Mouse (Mus musculus): ENCODE measurements around the gene Kcnn3.

Gene Kcnn3

DNA sequence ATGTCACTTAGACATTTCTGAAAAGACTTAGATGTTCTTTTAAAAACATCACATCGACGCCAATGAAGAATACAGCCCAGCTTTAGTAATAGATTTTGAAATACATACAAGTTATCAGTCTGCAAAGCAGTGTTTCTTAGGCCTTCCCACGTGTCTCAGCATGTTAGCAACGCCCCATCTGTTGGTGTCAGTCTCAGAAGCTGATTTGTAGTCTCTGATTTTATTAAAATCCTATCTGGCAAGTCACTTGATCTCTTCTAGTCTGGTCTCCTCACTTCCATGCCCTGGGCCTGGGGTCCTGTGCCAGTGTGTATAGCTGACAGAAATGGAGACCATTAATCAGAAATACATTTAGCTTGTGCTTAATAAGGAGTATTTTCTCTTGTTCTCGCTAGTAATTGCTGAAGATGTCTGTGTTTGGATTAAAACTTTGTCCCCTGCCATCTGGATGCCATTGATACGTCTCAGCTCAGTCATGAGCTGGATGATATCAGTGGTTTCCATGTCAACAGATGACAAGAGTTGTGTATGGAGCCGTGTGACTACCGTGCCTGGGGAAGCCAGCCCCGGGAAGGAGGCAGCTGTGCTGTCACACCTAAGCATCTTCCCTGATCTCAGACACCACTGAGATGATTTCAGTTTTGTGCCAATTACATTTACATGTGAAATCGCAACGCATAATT is 140.1 kb downstream of the Kcnn3 start:
- in situ Hi-C loops (cut with MboI, MseI), result no loop called here

DNA sequence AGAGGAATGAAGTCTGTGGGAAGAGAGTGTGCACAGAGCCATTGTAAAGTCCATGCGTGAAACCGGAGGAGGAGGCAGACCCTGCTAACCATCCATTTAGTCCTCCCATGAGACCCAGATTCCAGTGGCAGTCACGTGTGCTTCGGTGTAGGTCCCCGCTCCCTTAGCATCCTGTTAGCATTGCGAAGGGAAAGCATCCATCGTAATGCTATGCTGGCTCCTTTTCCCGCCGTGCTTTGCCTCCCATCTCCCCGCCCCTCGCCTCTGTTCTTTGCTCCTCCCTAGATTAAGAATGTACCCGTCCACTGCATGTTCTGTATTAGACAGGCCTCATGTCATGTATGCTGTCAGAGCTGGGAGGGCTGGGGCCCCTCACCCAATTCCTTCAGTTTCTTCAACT is 144.8 kb downstream of the Kcnn3 start:
- in situ Hi-C loops (cut with MboI, MseI), result no loop called here

DNA sequence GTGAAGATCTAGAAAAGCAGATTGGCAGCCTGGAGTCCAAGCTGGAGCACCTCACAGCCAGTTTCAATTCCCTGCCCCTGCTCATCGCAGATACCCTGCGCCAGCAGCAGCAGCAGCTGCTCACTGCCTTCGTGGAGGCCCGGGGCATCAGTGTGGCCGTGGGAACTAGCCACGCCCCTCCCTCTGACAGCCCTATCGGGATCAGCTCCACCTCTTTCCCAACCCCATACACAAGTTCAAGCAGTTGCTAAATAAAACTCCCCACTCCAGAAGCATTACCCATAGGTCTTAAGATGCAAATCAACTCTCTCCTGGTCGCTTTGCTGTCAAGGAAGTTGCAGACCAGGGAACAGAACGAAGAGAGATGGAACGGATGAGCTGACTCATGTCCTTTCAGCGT is 147.2 kb downstream of the Kcnn3 start:
- in situ Hi-C loops (cut with MboI, MseI), result no loop called here

DNA sequence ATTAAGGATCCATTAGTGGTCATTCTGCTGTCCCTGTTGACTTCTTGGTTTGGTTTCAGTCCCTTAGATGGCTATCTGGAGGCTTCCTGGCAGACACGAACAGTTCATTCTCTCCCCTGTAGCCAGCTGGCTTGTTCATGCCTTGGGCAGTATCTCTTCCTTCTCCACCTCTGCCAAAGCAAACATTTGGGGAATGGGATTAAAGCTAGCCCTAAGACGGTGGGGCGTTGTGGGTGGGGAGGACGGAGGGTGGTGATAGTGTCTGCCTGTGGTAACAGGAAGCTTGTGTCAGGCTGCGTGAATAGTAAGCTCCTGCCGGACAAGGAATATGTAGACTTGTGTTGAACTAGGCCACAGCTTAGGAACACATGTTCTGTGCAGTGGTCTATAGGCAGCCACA is 151.4 kb downstream of the Kcnn3 start:
- in situ Hi-C loops (cut with MboI, MseI), result no loop called here

DNA sequence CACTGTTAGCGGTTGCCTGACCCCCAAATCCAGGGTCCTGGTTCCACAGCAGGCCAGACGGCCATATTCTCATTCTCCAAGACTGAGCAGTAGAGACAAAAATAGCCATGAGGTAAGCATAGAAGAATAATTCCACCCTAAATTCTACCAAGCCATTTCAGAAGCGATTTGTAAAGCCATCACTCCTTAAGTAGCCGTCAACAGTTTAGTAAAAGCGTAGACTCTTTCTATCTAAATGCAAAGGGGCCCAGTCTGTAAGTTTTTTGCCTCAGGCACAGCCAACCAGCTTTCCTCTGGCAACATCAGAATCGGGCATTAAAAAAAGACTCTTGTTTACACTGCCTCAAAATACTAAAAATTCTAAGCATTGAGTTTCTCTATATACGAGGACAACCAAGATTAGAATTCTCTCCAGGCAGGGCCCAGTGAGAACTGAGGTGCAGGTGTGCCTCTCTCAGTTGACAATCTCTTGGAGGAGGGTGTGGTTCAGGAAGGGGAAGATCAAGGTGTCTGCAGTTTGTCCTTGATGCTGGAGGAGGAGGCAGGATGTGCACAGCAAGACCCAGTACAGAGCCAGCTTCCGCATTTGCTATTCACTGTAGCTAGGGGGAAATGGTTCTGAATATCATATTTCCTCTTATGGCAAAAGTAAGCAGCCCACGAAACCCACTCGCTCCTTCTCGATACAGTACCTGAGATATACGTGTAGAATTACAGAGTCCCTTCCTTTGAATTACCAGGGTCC is 152.8 kb downstream of the Kcnn3 start:
- in situ Hi-C loops (cut with MboI, MseI), result no loop called here

DNA sequence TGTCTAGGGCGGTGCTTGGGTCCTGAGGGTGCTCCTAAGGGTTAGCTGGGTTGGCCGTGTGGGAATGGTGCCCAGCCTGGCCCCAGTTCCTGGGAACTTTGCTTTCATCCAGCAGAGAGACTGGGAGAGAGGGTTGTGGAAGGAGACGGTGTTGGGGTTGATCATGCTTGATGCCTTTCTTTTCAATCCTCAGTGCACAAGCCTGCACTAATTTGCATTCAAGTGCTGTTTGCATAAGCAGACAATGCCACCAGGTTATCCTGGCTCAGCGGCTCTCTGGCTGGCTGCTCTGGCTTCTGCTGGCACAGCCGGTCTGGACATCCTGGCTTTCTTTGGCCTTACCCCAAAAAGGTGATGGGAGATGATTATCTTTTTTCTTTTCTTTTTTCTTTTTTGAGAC is 157.7 kb downstream of the Kcnn3 start:
- in situ Hi-C loops (cut with MboI, MseI), result loop anchor here in 1 of 2 experiments (5.0 kb wide), 1 partner anchor 65 kb away; no protein-coding TSS in a partner anchor

DNA sequence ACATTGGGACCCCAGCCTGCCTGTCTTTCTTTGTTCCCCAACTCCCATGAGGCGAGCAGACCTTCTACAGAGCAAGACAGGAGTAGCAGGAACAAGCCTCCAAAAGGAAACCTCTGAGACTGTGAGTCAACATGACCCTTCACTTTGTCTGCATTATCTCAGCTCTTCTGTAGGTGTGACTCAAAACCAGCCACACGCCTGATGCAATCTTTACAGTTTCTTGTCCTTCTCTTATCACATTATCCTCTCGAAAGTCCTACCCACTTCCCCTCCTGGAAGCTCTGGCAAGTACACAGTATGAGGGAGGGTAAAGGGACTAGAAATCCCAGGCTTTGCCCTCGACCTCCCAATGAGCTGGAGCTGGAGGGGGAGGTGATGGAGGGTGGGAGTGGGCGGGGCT is 166.1 kb downstream of the Kcnn3 start:
- in situ Hi-C loops (cut with MboI, MseI), result no loop called here

DNA sequence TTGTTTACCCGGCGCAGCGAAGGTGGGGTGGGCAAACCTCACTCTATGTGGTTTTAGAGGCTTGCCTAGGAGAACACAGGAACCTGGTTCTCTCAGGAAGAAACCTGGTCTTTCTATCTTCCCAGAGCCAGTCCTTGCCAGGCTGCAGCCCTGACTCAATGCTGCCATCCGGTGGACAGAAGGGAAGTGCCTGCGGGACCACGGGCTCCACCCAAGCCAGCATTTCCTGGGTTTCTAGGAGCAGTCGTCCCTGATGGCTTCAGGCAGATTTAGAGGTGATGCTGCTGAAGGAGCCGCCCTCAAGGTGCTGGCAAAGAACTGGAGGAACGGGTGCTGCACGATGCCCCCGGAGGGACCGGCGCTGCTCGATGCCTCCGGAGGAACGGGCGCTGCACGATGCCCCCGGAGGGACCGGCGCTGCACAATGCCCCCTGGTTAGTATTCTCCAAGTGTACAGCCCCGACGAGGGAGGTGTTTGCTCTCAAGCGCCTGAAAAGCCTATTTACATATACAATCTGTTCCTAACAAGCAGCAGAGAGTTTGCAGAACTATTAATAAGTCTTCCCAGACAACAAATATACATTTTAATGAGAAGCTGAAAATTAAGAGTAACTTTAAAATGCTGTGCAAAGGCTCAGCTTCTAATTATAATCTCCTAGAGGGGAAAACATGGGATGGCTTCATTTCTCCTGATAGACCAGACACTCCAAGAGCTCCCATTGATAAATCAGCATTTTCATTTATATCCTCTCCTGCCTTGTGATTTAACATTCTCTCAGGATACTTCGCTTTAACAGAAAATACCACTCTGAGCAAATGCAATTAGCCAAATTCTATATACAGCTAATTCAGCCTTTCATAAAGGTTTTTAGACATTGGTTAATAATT is 169.0 kb downstream of the Kcnn3 start:
- in situ Hi-C loops (cut with MboI, MseI), result no loop called here

DNA sequence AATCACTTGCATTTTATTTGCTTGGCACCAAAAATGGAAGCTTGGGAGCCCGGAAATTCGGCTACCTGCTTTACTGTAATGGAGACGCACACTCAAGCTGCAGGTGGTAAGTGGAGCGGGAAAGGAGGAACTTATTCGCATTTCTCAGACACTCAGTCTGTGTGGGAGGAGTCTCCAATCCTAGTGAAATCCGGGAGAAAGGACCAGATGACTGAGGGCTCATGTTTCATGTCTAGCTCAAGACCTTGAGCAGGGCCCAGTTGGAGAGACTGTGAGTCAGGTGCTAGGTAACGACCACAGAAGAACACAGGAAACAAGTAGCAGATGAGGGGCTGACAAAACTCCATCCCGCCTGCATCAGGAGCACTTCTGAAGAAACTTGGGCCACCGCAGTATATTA is 171.8 kb downstream of the Kcnn3 start:
- in situ Hi-C loops (cut with MboI, MseI), result no loop called here

DNA sequence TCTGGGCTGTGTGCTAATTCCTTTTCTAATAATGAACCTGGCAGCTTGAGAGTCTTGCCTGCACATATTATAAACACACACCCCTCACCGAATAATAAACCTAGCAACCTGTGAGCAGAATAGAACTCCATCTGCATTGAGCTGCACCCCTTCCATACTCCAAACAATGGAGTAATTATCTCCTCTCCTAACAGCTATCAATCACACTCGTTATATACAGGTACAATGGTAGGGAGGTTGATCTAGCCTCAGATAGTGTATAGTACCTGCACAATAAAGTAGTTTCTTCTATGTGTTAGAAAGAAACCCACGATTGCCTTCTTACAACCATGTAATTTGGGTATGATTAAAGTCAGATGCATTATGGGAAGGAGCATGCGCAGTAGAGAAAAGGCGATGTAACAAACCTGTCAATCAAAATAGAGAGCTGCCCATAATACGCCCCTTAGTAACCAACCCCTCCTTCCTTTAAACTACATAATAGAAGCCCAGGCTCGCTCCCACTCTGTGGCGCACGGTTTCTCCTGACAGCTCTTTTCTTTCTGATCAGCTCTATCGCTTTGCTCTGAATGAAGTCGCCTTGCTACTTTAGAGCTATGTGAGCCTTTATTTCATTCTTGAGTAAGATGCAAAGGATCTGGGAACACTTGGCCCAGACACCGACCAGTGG is 176.3 kb downstream of the Kcnn3 start:
- in situ Hi-C loops (cut with MboI, MseI), result no loop called here

DNA sequence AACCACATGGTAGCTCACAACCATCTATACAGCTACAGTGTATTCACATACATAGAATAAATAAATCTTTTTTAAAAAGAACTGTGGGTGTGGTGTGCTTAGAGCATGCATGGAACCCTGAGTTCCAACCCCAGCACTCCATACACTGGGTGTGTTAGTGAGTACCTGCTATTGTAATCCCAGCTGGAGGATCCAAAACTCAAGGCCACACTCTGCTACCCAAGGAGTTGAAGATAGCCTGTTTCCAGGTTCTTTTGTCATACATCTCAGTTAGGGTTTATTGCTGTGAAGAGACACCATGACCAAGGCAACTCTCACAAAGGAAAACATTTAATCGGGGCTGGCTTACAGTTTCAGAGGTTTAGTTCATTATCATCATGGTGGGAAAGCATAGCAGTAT is 179.0 kb downstream of the Kcnn3 start:
- in situ Hi-C loops (cut with MboI, MseI), result no loop called here

DNA sequence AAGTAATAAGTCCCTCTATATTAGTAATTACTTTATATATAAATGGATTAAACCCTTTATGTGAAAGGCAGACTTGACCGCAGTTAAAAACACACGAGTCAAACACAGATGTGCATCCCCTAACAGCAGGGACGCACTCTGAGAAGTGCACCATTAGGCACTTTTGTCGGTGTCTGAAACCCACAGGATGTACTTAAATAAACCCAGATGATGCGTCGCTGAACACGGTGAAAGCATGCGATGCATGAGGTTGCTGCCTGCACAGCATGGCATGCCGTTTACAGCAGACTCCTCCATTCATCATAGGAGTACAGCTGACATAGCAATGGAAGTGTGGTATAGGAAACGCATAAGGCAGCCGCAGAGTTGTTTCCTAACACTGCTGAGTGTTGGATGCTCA is 180.5 kb downstream of the Kcnn3 start:
- in situ Hi-C loops (cut with MboI, MseI), result no loop called here

DNA sequence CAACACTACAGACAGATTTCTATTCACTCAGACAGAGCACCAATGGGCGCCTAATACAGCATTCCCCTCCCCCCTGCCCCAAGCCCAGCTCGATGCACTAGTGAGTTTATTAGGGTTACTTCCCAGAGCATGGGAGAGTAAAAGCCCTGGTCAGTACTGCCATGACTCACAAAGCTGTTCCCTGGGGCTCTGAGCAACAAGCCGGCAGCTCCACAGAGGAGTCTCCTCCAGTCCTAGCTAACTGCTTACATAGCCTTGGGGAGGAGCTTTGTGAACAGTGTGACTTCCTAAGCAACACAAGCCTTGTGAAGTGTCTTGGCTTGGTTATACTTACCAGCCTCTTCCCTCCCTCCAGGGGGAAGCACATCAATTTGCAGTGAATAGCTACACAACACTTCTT is 183.6 kb downstream of the Kcnn3 start:
- in situ Hi-C loops (cut with MboI, MseI), result no loop called here

DNA sequence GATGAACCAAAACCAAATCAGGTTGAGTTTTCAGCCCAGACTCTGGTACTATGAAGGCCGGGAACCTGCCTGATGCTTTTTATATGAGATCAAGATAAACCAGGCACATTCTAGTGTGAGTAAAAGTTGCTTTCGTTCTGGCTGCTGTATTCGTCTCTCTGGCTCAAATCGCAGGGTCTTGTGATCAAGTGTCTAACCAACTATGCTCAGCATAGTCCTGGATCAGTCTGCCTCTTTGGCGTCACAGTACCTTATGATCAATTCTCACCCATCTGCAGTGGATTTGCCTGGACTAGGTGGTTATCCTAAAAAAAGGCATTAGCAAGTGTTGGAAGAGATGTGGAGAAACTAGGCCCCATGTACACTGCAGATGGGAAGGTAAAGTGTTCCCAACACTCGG is 184.1 kb downstream of the Kcnn3 start:
- in situ Hi-C loops (cut with MboI, MseI), result no loop called here

DNA sequence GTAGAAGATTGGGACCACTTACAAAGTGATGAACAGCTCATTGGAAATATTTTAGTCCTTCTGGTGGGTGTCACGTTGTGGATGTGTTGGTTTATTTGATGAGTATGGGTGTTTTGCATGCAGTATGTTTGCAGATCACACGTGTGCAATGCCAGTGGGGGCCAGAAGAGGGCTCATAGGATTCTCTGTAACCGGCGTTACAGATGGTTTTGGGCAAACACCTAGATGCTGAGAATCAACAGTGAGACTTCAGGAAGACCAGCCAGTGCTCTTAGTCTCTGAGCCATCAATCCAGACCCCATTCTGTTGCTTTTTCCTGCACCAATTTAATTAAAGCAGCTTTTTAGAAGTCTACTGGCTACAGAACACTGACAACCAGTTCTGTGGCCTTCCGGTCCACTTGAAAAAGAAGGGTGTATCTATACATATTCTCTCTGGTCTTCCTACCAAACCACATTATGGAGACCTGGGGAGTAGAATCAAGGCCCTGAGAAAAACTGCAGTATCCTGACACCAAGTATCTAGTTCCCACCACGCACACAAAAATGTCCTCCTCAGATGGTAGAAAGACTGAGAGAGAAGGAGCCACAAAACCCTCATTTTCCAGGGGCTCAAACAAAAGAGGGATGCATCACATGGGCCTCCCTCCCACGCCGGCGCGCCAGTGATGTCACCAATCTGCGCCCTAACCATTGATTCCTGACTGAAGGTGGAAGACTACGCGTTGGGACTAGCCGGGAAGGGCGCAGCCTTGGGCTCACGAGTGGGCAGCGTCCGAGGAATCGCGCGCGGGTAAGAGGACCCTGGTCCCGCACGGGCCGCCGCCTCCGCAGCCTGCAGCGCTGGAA is 194.6 kb downstream of the Kcnn3 start, which contains the start of gene Adar:
Gene Adar (plus strand): TSS at position 664 of the 848 bp plus-strand sequence.
- in situ Hi-C loops (cut with MboI, MseI), result loop anchor here in 1 of 2 experiments (10.0 kb wide), 1 partner anchor 890 kb away; the partner anchor contains the start of genes Gm42674, S100a4 and S100a5

DNA sequence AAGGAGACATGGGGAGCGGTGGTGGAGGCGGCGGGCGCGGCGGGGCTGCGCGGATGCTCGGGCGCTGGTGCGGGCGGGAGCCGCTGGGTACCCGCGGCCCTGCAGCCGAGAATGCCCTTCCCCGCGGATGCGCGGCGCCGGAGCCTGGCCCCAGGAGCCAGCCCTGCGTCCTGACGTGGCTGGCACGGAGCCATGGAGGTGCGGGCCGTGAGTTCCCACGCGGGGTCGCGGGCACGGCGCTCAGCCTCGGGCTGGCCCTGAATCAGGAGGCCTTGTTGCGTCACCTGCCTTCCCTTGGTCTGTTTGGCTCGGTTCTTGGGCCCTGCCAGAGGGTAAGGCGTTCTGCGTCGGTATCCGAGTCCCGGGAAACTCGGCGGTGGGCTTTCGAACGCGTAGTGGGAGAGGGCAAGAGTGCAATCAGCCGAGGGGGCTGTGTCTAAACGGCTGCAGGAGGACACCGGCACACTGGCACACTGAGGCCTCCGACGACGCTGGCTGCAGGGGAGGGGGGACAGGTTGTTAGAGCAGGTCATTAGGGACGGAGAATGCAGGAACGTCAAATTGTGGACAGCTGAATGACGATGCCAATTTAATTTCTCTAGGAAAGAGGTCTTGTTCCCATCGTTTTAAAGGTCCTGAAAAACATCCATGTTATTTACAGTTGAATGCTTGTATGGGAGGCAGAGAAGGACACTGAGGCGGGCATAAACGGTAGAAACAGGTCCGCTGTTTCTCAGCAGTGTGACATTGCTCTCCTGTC is 195.4 kb downstream of the Kcnn3 start:
- in situ Hi-C loops (cut with MboI, MseI), result loop anchor here in 1 of 2 experiments (10.0 kb wide), 1 partner anchor 889 kb away; the partner anchor contains the start of genes Gm42674, S100a4 and S100a5

DNA sequence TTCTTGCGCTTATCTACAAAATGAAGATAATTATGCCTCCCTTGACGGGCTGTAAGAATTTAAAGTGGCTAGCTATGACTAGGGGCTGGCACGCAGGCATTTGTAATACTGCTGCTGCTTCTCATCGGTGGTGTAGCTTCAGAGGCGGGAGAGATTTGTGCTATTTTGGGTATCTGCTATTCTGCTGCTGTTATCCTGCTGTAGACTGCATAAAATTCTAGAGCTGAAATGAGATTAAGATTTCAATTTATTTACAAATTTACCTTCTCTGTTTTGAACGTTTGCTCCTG is 195.9 kb downstream of the Kcnn3 start:
- in situ Hi-C loops (cut with MboI, MseI), result loop anchor here in 1 of 2 experiments (10.0 kb wide), 1 partner anchor 889 kb away; the partner anchor contains the start of genes Gm42674, S100a4 and S100a5

DNA sequence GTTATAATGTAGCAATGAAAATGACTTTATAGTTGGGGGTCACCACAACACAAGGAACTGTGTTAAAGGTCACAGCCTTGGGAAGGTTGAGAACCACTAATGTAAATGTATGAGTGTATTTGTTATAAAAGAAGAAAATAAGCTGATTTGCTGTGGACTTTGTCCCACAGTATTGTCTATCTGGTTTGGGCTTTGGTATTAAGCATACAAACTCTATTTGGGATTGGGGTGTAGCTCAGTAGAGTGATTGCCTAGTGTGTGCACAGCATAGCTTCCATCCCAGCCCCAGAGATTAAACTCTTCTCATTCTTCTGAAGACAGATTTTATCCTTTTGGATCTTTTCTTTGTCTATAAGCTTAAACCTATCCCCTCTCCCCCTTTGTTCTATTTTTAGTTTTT is 202.1 kb downstream of the Kcnn3 start:
- in situ Hi-C loops (cut with MboI, MseI), result no loop called here

DNA sequence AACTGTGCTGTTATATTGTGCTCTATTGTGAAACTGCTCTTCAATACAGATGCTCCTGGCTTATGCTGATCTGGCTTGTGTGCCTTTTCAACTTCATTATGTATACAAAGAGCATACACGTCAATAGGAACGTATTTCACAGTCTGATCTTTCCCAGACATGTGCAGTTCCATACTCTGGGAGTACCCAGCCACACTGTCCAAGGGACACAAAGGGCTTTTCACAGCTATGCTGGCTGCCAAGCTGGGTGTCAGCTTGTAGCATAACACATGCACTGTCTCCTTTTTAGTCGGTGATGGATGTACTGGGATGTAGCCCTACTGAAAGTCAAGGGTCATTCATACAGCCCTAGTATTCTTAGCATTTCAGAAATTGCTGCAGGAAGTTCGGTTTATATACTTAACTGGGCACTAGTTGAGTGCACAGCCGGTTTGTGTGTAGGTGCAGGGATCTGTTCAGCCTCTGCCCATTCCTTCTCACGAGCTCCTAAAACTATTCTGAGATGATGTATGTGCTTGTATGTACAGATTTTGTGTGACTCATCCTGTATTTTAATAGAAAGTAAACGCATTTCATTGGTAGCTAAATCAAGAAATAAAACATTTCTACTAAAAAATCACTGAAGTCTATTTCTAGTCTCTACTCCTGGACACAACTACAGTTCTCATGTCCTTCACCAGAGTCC is 203.6 kb downstream of the Kcnn3 start:
- in situ Hi-C loops (cut with MboI, MseI), result no loop called here
